Mouse (Mus musculus) gastrocnemius, postnatal 14 days (tissue): Measurements from ENCODE around the gene Gm5737. TPM values are rescaled to one million over a fixed set of nuclear protein-coding genes. Genes with fewer than 3 reads are reported as not detected.

Source experiments
- DNase-seq: peaks from one replicate; pipeline ENCODE4 v3.0.0; 2021; ENCODE audit warnings: mixed read lengths
- intact Hi-C: fragments of 180-260 bp; cut with DNase I; formaldehyde crosslinking; loops from one replicate; pipeline ENCODE4 v1.15.1; 2025; ENCODE audit warnings: low total_unique reads
- total RNA-seq, 2 experiments: library from RNA; stranded (reverse); gene quantifications; 2 replicates each; pipeline ENCODE4 v1.2.3; 2021

Gene Gm5737
- total RNA-seq, 2 experiments from 2014 or later, result 0.49 to 0.60 TPM

DNA sequence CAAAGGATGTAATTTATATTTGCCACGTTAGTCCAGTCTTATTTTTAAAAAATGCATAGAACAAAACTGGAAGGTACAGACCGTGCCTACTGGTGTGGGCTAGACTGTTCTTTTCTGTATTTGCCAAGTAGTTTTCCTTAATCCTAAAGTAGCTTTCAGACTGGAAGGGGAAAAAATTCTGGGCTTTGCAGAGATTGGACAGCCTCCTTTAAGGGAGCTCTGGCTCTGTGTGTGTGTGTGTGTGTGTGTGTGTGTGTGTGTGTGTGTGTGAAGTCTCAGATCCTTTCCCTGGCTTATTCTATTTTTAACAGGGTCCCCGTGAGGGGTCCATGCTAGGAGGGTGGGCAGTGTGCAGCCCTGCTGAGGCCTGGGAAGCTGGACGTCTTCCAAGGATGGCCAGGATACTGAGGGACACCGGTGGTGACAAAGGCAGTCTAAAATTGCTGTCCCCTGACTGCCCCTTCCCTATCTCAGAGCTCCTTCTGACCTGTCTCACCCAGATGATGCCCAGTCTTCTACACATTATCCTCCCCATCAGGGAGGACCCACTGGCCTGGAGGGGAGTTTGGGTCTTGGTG lies 58.4 kb downstream of the Gm5737 start:
- intact Hi-C loops, result no loop called here

DNA sequence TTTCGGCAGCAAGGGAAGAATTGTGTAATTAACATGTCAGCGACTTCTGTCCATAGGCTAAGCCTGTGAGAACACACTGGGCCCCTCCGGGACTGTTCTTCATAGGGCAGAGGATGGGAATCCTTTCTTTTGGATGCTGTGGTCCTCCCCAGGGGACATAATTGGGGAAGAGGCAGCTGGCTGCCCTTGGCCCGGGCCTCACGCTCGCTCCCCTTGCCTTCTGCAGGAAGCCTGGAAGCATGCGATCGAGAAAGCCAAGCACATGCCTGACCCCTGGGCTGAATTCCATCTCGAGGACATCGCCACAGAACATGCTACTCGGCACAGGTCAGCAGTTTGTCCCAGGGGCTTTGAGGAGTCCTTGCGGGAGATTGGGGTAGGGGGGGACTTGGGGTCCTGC lies 60.9 kb downstream of the Gm5737 start:
- no peak for DNase-seq
- intact Hi-C loops, result no loop called here

More for the DNA sequence above, 58.4 kb downstream of the Gm5737 start:
- no peak for DNase-seq

DNA sequence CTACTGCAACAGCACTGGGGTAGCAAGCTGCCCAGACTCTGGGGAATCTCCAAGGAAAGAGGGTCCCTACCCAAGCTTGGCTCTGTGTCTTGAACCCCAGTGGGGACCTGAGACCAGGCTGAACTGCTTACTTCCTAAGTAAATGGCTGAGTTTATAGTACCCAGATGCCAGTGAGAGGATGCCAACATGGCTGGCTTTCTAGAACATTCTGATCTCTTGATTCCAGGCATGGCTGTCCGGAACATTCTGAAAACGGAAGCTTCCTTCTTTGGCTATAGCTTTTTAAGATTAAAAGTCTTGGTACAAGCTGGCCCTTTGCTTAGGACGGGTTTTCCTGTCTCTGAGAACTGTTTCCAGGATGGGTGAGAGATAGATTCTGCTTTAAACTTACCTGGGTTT lies 61.9 kb downstream of the Gm5737 start:
- intact Hi-C loops, result no loop called here
- no peak for DNase-seq

DNA sequence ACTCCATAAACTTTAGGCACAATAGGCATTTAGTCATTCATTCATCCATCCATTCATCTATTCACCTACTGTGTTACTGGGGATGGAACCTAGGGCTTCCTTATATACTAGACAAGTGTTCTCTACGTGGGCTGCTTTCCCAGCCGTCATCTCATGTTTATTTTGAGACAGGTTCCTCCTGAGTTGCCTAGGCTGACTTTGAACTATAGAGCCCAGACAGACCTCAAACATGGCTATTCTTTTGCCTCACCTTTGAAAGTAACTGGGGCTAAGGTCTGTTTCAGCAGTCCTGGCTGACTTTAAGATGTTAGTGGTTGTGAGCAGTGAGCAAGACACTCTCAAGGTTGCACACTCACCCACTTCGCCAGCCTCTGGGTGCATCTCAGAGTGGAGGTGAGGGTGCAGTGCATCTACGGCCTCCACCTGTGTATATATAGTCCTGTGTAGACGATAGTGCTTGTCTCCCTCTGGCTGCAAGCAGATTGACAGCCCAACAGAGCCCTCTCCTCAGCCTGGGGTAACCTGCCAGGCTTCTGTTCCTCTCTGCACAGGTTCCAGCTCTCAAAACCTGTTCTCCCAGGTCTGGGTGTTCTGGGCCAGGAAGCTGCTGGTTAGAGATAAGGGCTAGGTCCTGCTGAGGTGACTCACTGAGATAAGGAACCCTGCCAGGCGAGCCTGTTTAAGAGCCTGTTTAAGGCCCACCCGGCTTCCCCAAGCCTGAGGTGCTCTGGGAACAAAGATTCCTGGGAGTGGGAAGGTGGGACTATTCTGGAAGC lies 62.8 kb downstream of the Gm5737 start:
- DNase-seq, result no peak
- intact Hi-C loops, result no loop called here

DNA sequence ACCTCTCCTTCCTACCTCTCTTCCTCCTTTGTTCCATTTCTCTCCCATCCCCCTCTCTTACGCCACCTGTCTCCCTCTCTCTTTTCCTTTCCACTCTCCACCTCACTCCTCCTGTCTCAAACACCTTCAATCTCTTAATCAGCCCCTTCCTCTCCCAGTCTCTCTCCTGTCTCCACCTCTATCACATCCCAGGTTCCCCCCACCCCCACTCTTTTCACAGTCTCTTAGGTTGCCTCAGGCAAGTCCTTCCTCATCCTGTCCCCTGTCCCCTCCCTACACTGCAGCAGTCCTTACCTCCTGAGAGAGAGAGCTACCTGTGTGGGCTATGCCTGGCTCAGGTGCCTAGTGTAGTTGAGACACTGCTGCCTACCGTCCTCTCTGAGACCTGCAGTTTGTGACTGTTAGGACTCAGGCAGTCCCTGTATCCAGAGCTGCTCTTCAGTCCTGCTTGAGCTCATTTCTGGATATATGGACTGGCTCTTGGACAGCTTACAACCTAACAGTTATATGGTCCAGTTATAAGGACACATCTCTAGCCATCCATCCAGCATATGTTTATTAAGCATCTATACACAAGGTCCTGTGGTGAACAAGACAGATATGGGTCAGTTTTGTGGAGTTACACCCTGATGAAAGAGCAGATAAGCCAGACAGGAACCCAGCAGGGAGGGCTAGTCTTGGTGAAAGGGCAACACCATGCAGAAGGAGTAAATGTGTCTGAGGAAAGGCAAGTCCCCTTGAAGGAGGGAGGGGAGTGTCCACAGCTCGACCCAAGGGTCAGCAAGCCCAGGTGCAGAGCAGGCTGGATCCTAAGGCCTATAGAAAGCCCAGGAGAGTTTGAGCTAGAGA lies 63.6 kb downstream of the Gm5737 start:
- DNase-seq, result no peak
- intact Hi-C loops, result no loop called here

DNA sequence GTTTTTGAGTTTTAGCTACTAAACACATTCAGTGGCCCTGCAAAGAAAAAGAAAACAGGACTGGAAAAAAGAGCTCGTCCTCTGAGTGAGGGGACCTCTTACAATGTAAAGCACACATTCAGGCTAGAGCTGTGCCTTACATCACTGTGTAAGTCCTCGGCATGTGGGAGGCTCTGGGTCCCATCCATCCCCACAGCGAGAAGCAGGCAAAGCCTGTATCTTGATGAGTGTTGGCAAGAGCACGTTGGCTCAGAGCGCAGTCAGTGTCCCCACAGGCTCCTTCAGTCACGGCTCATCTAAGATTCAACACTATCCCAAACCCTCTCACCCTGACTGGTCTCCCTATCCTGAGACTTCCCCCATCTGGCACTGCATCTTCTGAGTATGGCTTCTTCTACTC lies 66.1 kb downstream of the Gm5737 start:
- intact Hi-C loops, result no loop called here
- DNase-seq, result no peak

DNA sequence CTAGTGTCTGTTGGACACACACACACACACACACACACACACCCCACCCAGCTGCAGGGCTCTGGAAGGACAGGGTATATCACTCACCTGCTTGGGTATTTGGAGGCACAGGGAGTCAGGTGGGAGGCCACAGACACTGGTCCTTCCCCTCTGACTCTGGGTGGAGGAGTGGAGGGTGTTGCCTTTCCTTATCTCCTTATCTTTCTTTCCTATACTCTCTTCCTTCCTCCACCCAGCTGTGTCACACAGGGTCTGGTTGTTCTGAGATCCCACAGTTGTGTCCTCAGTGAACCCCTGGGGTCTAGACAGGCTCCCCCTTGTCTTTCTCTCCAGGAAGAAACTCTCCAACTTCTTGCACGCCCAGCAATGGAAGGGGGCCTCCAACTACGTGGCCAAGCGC lies 67.8 kb downstream of the Gm5737 start:
- intact Hi-C loops, result no loop called here
- no peak for DNase-seq

DNA sequence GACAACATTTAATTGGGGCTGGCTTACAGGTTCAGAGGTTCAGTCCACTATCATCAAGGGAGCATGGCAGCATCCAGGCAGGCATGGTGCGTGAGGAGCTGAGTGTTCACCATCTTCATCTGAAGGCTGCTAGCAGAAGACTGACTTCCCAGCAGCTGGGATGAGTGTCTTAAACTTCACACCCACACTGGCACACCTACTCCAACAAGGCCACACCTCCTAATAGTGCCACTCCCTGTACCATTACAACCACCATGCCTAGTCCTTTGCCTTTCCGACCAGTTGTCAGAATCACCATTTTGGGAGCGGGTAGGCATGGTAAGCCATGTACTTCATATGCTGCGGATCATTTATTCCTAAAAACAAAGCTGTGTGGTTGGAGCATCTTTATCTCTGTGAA lies 68.6 kb downstream of the Gm5737 start:
- intact Hi-C loops, result no loop called here
- DNase-seq, result no peak

Other genes with a start within 250 kb of the Gm5737 start
- gene Uqcrc2, start 177.2 kb upstream of the Gm5737 start, total RNA-seq, result 100 to 1,000 TPM; 471 to 589 TPM
- under 1 TPM in 1 of 2 experiments, not detected in 1; 0.13 TPM for gene Pdzd9, start 142.0 kb upstream of the Gm5737 start, total RNA-seq
- gene Mosmo, start 134.7 kb upstream of the Gm5737 start, total RNA-seq, result 10 to 100 TPM; 16.1 to 20.9 TPM
- under 1 TPM; 0.41 to 0.80 TPM for gene Vwa3a, start 73.0 kb upstream of the Gm5737 start, total RNA-seq
- gene Eef2k, start 30.5 kb downstream of the Gm5737 start, total RNA-seq, result 10 to 100 TPM; 50.3 to 61.8 TPM
- 10 to 100 TPM; 12.3 TPM for gene Polr3e, start 105.4 kb downstream of the Gm5737 start, total RNA-seq
- 1 to 10 TPM; 4.1 to 6.2 TPM for gene Cdr2, start 169.9 kb downstream of the Gm5737 start, total RNA-seq
- gene Mfsd13b, start 170.1 kb downstream of the Gm5737 start, total RNA-seq, result not detected
- 10 to 100 TPM; 22.2 to 27.2 TPM for gene Mettl9, start 222.1 kb downstream of the Gm5737 start, total RNA-seq